Mouse (Mus musculus): Measurements from ENCODE around the gene Syne1. TPM values are rescaled to one million over a fixed set of nuclear protein-coding genes. Genes with fewer than 3 reads are reported as not detected.

The Syne1 gene
- polyA plus RNA-seq, 1 experiment from 2014 or later, result 5.2 TPM

DNA sequence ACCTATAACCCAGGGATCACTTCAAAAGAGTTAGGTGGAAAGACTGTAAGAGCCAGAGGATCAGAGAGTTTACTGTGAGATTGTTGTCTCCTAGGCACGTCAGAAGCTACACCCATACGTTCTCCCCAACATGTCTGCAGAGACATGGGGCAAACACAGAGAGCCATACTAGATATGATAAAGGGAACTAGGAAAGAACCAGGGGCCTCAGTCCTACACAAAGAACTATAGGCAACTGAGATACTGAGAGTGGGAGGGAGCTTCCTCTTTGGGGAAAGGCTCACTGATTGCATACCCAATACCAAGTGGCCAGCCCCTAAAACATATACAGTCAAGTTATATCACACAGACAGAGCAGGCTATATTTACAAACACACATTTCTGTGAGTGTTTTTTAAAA lies 491.3 kb downstream of the Syne1 start:
- Histone ChIP-seq H3K27me3 (ENCODE audit: insufficient read depth, low read length) (no peaks in the 10 kb centered on the region), H3K27ac (ENCODE audit: low read depth) (no peak overlapping the region), H3K9me3 (ENCODE audit: low read length) (no peaks in the 10 kb centered on the region), H3K4me1 (ENCODE audit: insufficient read depth) (no peaks in the 10 kb centered on the region), H3K4me2 (ENCODE audit: low read depth, low read length) (no peak overlapping the region), H3K36me3 (replicated peaks; ENCODE audit: insufficient read depth, low read length) (peaks cover 35% of the 10 kb centered on the region), H3K9ac (replicated peaks) (no peak overlapping the region), H3K4me3 (ENCODE audit: low read depth, low read length) (no peak overlapping the region)
- WGBS (ENCODE audit: insufficient replicate concordance), result 51% methylated on average over 2 of the region's 2 CpGs
- no peak for DNase-seq
- TF ChIP-seq EP300 (IDR thresholded peaks at IDR 0.05; ENCODE audit: low read depth), result no peak
- no peak for TF ChIP-seq CTCF (IDR thresholded peaks at IDR 0.05; ENCODE audit: low read depth)
- no peak for ATAC-seq

DNA sequence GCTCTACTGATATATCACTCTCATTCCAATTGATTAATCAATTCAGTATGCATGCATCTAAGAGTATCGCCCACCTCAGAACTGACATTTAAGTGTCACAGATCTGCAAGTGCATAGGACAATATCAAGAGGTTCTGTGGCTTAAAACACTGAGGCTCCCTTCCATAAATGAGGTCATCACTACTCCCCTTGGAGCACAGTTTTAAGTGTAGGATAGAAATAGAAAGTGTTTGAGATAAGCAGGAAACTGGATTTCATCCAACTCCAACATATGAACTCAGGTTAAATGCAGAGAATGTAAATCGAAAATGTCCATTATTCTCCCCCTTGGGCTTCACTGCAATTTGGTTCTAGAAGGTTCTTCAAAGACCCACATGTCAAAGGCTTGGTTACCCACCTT lies 492.4 kb downstream of the Syne1 start:
- Histone ChIP-seq H3K27ac (ENCODE audit: low read depth) (no peak overlapping the region), H3K9ac (replicated peaks) (no peak overlapping the region), H3K9me3 (ENCODE audit: low read length) (no peaks in the 10 kb centered on the region), H3K36me3 (replicated peaks; ENCODE audit: insufficient read depth, low read length) (peaks cover 41% of the 10 kb centered on the region), H3K4me2 (ENCODE audit: low read depth, low read length) (no peak overlapping the region), H3K4me3 (ENCODE audit: low read depth, low read length) (no peak overlapping the region), H3K27me3 (ENCODE audit: insufficient read depth, low read length) (no peaks in the 10 kb centered on the region), H3K4me1 (ENCODE audit: insufficient read depth) (no peaks in the 10 kb centered on the region)
- ATAC-seq (no peak), DNase-seq (no peak)
- TF ChIP-seq CTCF (IDR thresholded peaks at IDR 0.05; ENCODE audit: low read depth) (no peak), EP300 (IDR thresholded peaks at IDR 0.05; ENCODE audit: low read depth) (no peak)
- 79% methylated on average over 2 of the region's 2 CpGs for WGBS (ENCODE audit: insufficient replicate concordance)

DNA sequence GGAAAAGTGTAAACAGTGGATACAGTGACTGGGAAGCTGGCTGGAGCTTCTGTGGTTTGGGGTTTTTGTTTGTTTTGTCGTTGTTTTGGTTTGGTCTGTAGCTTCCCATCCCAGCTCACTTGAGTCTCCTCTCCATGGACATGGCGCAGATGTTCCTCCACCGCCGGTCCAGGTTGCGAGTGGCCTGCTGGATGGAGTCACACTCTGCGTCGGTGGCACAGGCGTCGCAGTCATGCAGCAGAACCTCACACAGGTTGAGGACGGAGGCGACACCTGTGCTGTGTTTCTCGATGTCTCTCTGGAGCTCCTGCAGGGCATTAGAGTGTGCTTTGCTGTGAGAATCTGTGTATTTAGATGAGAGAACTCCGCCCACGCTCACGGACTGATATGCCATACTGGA lies 493.6 kb downstream of the Syne1 start:
- no peak for TF ChIP-seq CTCF (IDR thresholded peaks at IDR 0.05; ENCODE audit: low read depth)
- no peak for TF ChIP-seq EP300 (IDR thresholded peaks at IDR 0.05; ENCODE audit: low read depth)
- H3K36me3 ChIP-seq (replicated peaks; ENCODE audit: insufficient read depth, low read length), result peaks cover 43% of the 10 kb centered on the region
- DNase-seq, result no peak
- no peak overlapping the region for H3K4me2 ChIP-seq (ENCODE audit: low read depth, low read length)
- no peaks in the 10 kb centered on the region for H3K9me3 ChIP-seq (ENCODE audit: low read length)
- no peak overlapping the region for H3K27ac ChIP-seq (ENCODE audit: low read depth)
- no peaks in the 10 kb centered on the region for H3K27me3 ChIP-seq (ENCODE audit: insufficient read depth, low read length)
- 86% methylated on average over 15 of the region's 15 CpGs for WGBS (ENCODE audit: insufficient replicate concordance)
- H3K9ac ChIP-seq (replicated peaks), result no peak overlapping the region
- H3K4me1 ChIP-seq (ENCODE audit: insufficient read depth), result no peaks in the 10 kb centered on the region
- no peak overlapping the region for H3K4me3 ChIP-seq (ENCODE audit: low read depth, low read length)
- no peak for ATAC-seq

DNA sequence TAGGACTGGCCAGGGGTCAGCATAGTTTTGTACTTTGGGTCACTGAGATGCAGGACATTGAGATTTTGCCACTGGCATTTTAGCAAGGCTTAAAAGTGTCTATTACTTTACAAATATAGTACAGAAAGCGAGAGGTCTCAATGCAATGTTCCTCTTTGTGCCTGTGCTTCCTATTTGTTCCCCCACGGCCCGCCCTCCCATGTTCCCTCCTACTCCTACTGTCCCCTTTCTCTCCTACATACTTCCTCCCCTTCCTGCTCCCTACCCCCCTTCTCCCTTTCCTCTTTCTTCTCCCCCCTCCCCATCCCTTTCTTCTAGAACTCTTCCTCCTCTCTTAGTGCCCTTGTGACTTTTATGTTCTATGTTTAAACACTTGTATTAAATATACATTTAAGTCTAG lies 494.3 kb downstream of the Syne1 start:
- TF ChIP-seq EP300 (IDR thresholded peaks at IDR 0.05; ENCODE audit: low read depth) (no peak), CTCF (IDR thresholded peaks at IDR 0.05; ENCODE audit: low read depth) (no peak)
- H3K27me3 ChIP-seq (ENCODE audit: insufficient read depth, low read length), result no peaks in the 10 kb centered on the region
- 60% methylated on average over 3 of the region's 3 CpGs for whole genome bisulfite sequencing (ENCODE audit: insufficient replicate concordance)
- no peak overlapping the region for H3K9ac ChIP-seq (replicated peaks)
- no peak overlapping the region for H3K27ac ChIP-seq (ENCODE audit: low read depth)
- no peaks in the 10 kb centered on the region for H3K9me3 ChIP-seq (ENCODE audit: low read length)
- H3K4me2 ChIP-seq (ENCODE audit: low read depth, low read length), result no peak overlapping the region
- no peak overlapping the region for H3K4me3 ChIP-seq (ENCODE audit: low read depth, low read length)
- no peaks in the 10 kb centered on the region for H3K4me1 ChIP-seq (ENCODE audit: insufficient read depth)
- ATAC-seq (no peak), DNase-seq (no peak)
- peaks cover 49% of the 10 kb centered on the region for H3K36me3 ChIP-seq (replicated peaks; ENCODE audit: insufficient read depth, low read length)

DNA sequence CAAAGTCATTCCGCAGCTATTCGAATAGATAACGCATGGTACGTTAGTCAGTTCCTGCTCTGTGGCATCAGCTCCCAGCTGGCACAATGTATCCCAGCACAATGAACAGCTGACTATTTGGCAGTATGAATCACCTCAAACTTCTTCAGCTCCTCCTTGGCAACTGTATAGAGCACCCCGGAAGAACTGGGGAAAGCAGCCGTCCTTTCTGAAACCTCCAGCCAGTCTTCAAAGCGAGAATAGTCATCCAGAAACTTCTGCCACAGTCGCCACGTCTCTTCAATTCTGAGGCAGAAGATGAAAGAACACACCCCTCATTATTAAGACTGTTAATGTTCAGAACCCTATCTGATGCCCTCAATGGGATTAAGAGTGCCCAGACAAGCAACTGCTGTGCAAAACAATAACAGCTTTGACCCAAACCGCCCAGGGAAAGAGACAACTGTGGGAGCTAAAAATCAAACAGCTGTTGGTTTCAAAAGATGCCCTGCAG lies 495.0 kb downstream of the Syne1 start:
- DNase-seq, result no peak
- Histone ChIP-seq H3K4me2 (ENCODE audit: low read depth, low read length) (no peak overlapping the region), H3K4me3 (ENCODE audit: low read depth, low read length) (no peak overlapping the region), H3K9ac (replicated peaks) (no peak overlapping the region), H3K9me3 (ENCODE audit: low read length) (no peaks in the 10 kb centered on the region), H3K27me3 (ENCODE audit: insufficient read depth, low read length) (no peaks in the 10 kb centered on the region), H3K27ac (ENCODE audit: low read depth) (no peak overlapping the region), H3K4me1 (ENCODE audit: insufficient read depth) (no peaks in the 10 kb centered on the region), H3K36me3 (replicated peaks; ENCODE audit: insufficient read depth, low read length) (peaks cover 50% of the 10 kb centered on the region)
- TF ChIP-seq CTCF (IDR thresholded peaks at IDR 0.05; ENCODE audit: low read depth) (no peak), EP300 (IDR thresholded peaks at IDR 0.05; ENCODE audit: low read depth) (no peak)
- no peak for ATAC-seq
- WGBS (ENCODE audit: insufficient replicate concordance), result 86% methylated on average over 10 of the region's 10 CpGs

DNA sequence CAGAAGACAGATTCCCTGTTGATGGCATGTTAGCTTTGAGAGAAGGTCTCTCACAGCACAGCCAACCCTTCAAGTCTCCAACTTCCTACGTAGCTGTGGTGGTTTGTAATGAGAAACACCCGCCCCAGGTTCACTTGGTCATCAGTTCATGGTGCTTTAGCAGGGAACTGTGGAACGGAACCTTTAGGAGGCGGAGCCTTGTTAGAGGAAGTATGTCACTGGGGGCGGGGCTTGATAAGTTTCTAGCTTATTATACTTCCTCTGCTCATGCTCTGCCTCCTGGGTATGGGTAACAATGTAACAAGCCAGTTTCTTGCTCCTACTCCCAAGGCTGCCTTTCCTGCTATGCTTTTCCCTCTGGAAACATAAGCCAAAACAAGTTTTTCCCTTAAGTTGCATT lies 505.6 kb downstream of the Syne1 start:
- H3K4me1 ChIP-seq (ENCODE audit: insufficient read depth), result no peaks in the 10 kb centered on the region
- H3K27me3 ChIP-seq (ENCODE audit: insufficient read depth, low read length), result no peaks in the 10 kb centered on the region
- H3K4me3 ChIP-seq (ENCODE audit: low read depth, low read length), result no peak overlapping the region
- ATAC-seq (no peak), DNase-seq (peak; percentile 18)
- peaks cover 61% of the 10 kb centered on the region for H3K36me3 ChIP-seq (replicated peaks; ENCODE audit: insufficient read depth, low read length)
- H3K27ac ChIP-seq (ENCODE audit: low read depth), result no peak overlapping the region
- 83% methylated on average over 5 of the region's 5 CpGs for WGBS (ENCODE audit: insufficient replicate concordance)
- H3K9ac ChIP-seq (replicated peaks), result no peak overlapping the region
- TF ChIP-seq CTCF (IDR thresholded peaks at IDR 0.05; ENCODE audit: low read depth) (no peak), EP300 (IDR thresholded peaks at IDR 0.05; ENCODE audit: low read depth) (no peak)
- H3K4me2 ChIP-seq (ENCODE audit: low read depth, low read length), result no peak overlapping the region
- H3K9me3 ChIP-seq (ENCODE audit: low read length), result no peaks in the 10 kb centered on the region

DNA sequence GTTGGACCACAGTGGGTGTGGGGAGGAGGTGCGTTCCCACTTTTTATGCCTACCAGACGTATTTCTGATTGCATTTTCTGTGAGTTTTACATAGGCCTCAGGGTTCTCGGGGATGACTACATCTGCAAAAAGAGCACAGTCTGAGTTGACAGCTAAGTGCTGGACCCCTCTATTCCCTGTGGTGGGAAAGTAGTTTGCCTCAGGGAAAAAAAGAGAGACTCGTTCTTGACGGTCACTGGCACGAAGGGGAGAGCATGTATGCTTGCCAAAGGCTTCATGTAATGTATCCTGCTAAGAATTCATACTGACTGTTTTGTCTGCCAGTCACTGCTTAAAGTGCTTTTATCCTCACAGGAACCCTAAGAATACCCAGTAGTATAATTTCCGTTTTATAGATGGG lies 506.1 kb downstream of the Syne1 start:
- 83% methylated on average over 7 of the region's 7 CpGs for WGBS (ENCODE audit: insufficient replicate concordance)
- Histone ChIP-seq H3K9me3 (ENCODE audit: low read length) (no peaks in the 10 kb centered on the region), H3K4me1 (ENCODE audit: insufficient read depth) (no peaks in the 10 kb centered on the region), H3K4me2 (ENCODE audit: low read depth, low read length) (no peak overlapping the region), H3K36me3 (replicated peaks; ENCODE audit: insufficient read depth, low read length) (peaks cover 66% of the 10 kb centered on the region), H3K27me3 (ENCODE audit: insufficient read depth, low read length) (no peaks in the 10 kb centered on the region), H3K27ac (ENCODE audit: low read depth) (no peak overlapping the region), H3K9ac (replicated peaks) (no peak overlapping the region), H3K4me3 (ENCODE audit: low read depth, low read length) (no peak overlapping the region)
- TF ChIP-seq CTCF (IDR thresholded peaks at IDR 0.05; ENCODE audit: low read depth), result no peak
- no peak for TF ChIP-seq EP300 (IDR thresholded peaks at IDR 0.05; ENCODE audit: low read depth)
- ATAC-seq, result no peak
- no peak for DNase-seq

All from liver, postnatal 0 days (tissue).